Mouse (Mus musculus): ENCODE measurements around the gene Actn1. TPM values are rescaled to one million over a fixed set of nuclear protein-coding genes. Genes with fewer than 3 reads are reported as not detected.

The Actn1 gene
- polyA plus RNA-seq, 1 experiment = 95.5 TPM

GRCm38 (mm10) chr12:80218784-80219183, 41.4 kb downstream of the Actn1 start:
- no peak for DNase-seq
- Histone ChIP-seq H3K4me3 (replicated peaks; ENCODE audit: extremely low read depth, low read depth, low read length) (no peak overlapping the region), H3K4me1 (ENCODE audit: control insufficient read depth, insufficient read depth, low read length) (peaks cover 40% of the 10 kb centered on the region)
- TF ChIP-seq POLR2A (IDR thresholded peaks at IDR 0.05; ENCODE audit: borderline replicate concordance, extremely low read depth, low read depth, low read length) (no peak), CTCF (IDR thresholded peaks at IDR 0.05; ENCODE audit: insufficient read depth, low read length) (no peak)
- 39% methylated on average over 3 of the region's 3 CpGs for WGBS

- Histone ChIP-seq H3K4me3 (replicated peaks; ENCODE audit: extremely low read depth, low read depth, low read length) (no peak overlapping the region), H3K4me1 (ENCODE audit: control insufficient read depth, insufficient read depth, low read length) (peaks cover 33% of the 10 kb centered on the region)
- 65% methylated on average over 4 of the region's 4 CpGs for WGBS
- DNase-seq = no peak
- no peak for TF ChIP-seq POLR2A (IDR thresholded peaks at IDR 0.05; ENCODE audit: borderline replicate concordance, extremely low read depth, low read depth, low read length)
- TF ChIP-seq CTCF (IDR thresholded peaks at IDR 0.05; ENCODE audit: insufficient read depth, low read length) = no peak
Observed at GRCm38 (mm10) chr12:80218045-80218611, 42.0 kb downstream of the Actn1 start.

- Histone ChIP-seq H3K4me1 (ENCODE audit: control insufficient read depth, insufficient read depth, low read length) (peaks cover 31% of the 10 kb centered on the region), H3K4me3 (replicated peaks; ENCODE audit: extremely low read depth, low read depth, low read length) (no peak overlapping the region)
- TF ChIP-seq POLR2A (IDR thresholded peaks at IDR 0.05; ENCODE audit: borderline replicate concordance, extremely low read depth, low read depth, low read length) = no peak
- TF ChIP-seq CTCF (IDR thresholded peaks at IDR 0.05; ENCODE audit: insufficient read depth, low read length) = no peak
- no peak for DNase-seq
- 38% methylated on average over 3 of the region's 3 CpGs for WGBS
Observed at GRCm38 (mm10) chr12:80217049-80217448, 43.1 kb downstream of the Actn1 start.

GRCm38 (mm10) chr12:80216258-80216881, 43.8 kb downstream of the Actn1 start:
- Histone ChIP-seq H3K4me1 (ENCODE audit: control insufficient read depth, insufficient read depth, low read length) (peaks cover 31% of the 10 kb centered on the region), H3K4me3 (replicated peaks; ENCODE audit: extremely low read depth, low read depth, low read length) (no peak overlapping the region)
- 28% methylated on average over 6 of the region's 6 CpGs for WGBS
- TF ChIP-seq POLR2A (IDR thresholded peaks at IDR 0.05; ENCODE audit: borderline replicate concordance, extremely low read depth, low read depth, low read length) (no peak), CTCF (IDR thresholded peaks at IDR 0.05; ENCODE audit: insufficient read depth, low read length) (no peak)
- DNase-seq = no peak

GRCm38 (mm10) chr12:80213810-80214209, 46.4 kb downstream of the Actn1 start:
- Histone ChIP-seq H3K4me3 (replicated peaks; ENCODE audit: extremely low read depth, low read depth, low read length) (no peak overlapping the region), H3K4me1 (ENCODE audit: control insufficient read depth, insufficient read depth, low read length) (peaks cover 26% of the 10 kb centered on the region)
- no peak for DNase-seq
- WGBS = 71% methylated on average over 8 of the region's 8 CpGs
- TF ChIP-seq POLR2A (IDR thresholded peaks at IDR 0.05; ENCODE audit: borderline replicate concordance, extremely low read depth, low read depth, low read length) (no peak), CTCF (IDR thresholded peaks at IDR 0.05; ENCODE audit: insufficient read depth, low read length) (no peak)

- Histone ChIP-seq H3K4me3 (replicated peaks; ENCODE audit: extremely low read depth, low read depth, low read length) (no peak overlapping the region), H3K4me1 (ENCODE audit: control insufficient read depth, insufficient read depth, low read length) (peaks cover 26% of the 10 kb centered on the region)
- TF ChIP-seq POLR2A (IDR thresholded peaks at IDR 0.05; ENCODE audit: borderline replicate concordance, extremely low read depth, low read depth, low read length) (no peak), CTCF (IDR thresholded peaks at IDR 0.05; ENCODE audit: insufficient read depth, low read length) (no peak)
- 37% methylated on average over 4 of the region's 4 CpGs for WGBS
- DNase-seq = no peak
Observed at GRCm38 (mm10) chr12:80213263-80213662, 46.9 kb downstream of the Actn1 start.

GRCm38 (mm10) chr12:80210791-80211612, 49.2 kb downstream of the Actn1 start:
- WGBS = 39% methylated on average over 4 of the region's 4 CpGs
- Histone ChIP-seq H3K4me3 (replicated peaks; ENCODE audit: extremely low read depth, low read depth, low read length) (no peak overlapping the region), H3K4me1 (ENCODE audit: control insufficient read depth, insufficient read depth, low read length) (peaks cover 6% of the 10 kb centered on the region)
- no peak for DNase-seq
- TF ChIP-seq CTCF (IDR thresholded peaks at IDR 0.05; ENCODE audit: insufficient read depth, low read length) (no peak), POLR2A (IDR thresholded peaks at IDR 0.05; ENCODE audit: borderline replicate concordance, extremely low read depth, low read depth, low read length) (no peak)

- Histone ChIP-seq H3K4me3 (replicated peaks; ENCODE audit: extremely low read depth, low read depth, low read length) (no peak overlapping the region), H3K4me1 (ENCODE audit: control insufficient read depth, insufficient read depth, low read length) (peaks cover 6% of the 10 kb centered on the region)
- no peak for DNase-seq
- TF ChIP-seq POLR2A (IDR thresholded peaks at IDR 0.05; ENCODE audit: borderline replicate concordance, extremely low read depth, low read depth, low read length) (no peak), CTCF (IDR thresholded peaks at IDR 0.05; ENCODE audit: insufficient read depth, low read length) (no peak)
- WGBS = 74% methylated on average over 4 of the region's 4 CpGs
Observed at GRCm38 (mm10) chr12:80209914-80210313, 50.3 kb downstream of the Actn1 start.

- 31% methylated on average over 19 of the region's 19 CpGs for WGBS
- no peak for DNase-seq
Observed at GRCm38 (mm10) chr12:80208126-80208820, 51.9 kb downstream of the Actn1 start.

More at GRCm38 (mm10) chr12:80208126-80208820, 51.9 kb downstream of the Actn1 start:
- H3K4me1 ChIP-seq (ENCODE audit: control insufficient read depth, insufficient read depth, low read length) = peaks cover 6% of the 10 kb centered on the region
- no peak for TF ChIP-seq CTCF (IDR thresholded peaks at IDR 0.05; ENCODE audit: insufficient read depth, low read length)
- no peak overlapping the region for H3K4me3 ChIP-seq (replicated peaks; ENCODE audit: extremely low read depth, low read depth, low read length)

Data from lung, adult 2 months (tissue).